8 mouse cellular contexts compared by ENCODE assay signal in the genomic region with DNA sequence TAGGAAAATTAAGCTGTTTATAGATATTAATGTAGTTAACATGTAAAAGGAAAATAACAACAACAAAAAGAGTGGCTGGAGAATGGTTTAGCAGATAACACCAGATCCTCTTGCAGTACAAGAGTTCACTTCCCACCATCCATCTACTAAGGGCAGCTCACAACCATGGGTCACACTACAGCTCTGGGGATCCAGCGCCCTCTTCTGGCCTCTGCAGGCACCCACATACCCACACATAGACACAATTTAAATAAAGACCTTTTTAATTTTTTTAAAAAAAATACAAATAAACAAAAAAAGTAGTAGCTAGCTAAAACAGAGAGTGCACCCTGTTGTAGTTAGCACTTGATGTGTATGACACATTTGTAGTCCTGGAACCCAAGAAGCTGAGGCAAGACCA. TPM values are rescaled to one million over a fixed set of nuclear protein-coding genes. Genes with fewer than 3 reads are reported as not detected.
A peak's percentile ranks its signal among the peaks of the same experiment; 100 is the strongest.
DNase-seq lines count a peak whose midpoint lies in the region; ATAC-seq and TF ChIP-seq lines count a peak whose summit lies in the region.

No protein-coding gene starts in this region.

- 46% methylated on average over 1 of the region's 1 CpGs for WGBS in intestine, postnatal 0 days
- WGBS in intestine, embryonic 15.5 days: 23% methylated on average over 1 of the region's 1 CpGs
- 34% methylated on average over 1 of the region's 1 CpGs for WGBS in bone marrow, adult 2 months
- 14% methylated on average over 1 of the region's 1 CpGs for WGBS in midbrain, embryonic 12.5 days

- DNase-seq in G1E (ENCODE audit: low spot score): no peak
- DNase-seq in kidney, adult 9 months: peak; percentile 50
- peak; percentile 59 for DNase-seq in thymus, postnatal 25 days
- no peak for DNase-seq in cerebellum, adult 11 months

- H3K4me2 ChIP-seq in intestine, postnatal 0 days (replicated peaks; ENCODE audit: low read depth): no peak overlapping the region
- H3K4me2 ChIP-seq in intestine, embryonic 15.5 days (replicated peaks): no peak overlapping the region
- 0 out of 2 replicates have a peak overlapping the region, but pooled peaks have one; percentile 4 for H3K4me2 ChIP-seq in midbrain, embryonic 12.5 days (replicated peaks)

- no peak overlapping the region for H3K9ac ChIP-seq in intestine, postnatal 0 days (ENCODE audit: low read depth, low read length)
- H3K9ac ChIP-seq in intestine, embryonic 15.5 days: no peak overlapping the region
- no peak overlapping the region for H3K9ac ChIP-seq in midbrain, embryonic 12.5 days (replicated peaks)

- no peaks in the 10 kb centered on the region for H3K36me3 ChIP-seq in intestine, postnatal 0 days (ENCODE audit: control insufficient read depth, insufficient read depth)
- no peaks in the 10 kb centered on the region for H3K36me3 ChIP-seq in intestine, embryonic 15.5 days
- H3K36me3 ChIP-seq in G1E (replicated peaks): peaks cover 16% of the 10 kb centered on the region
- no peaks in the 10 kb centered on the region for H3K36me3 ChIP-seq in midbrain, embryonic 12.5 days

- peak; percentile 71 for TF ChIP-seq CTCF in intestine, postnatal 0 days (IDR thresholded peaks at IDR 0.05; ENCODE audit: low read depth)
- peak; percentile 46; the same call in 1 of the 2 replicates for TF ChIP-seq CTCF in G1E (IDR thresholded peaks at IDR 0.05; ENCODE audit: low read depth, low read length)
- TF ChIP-seq CTCF in bone marrow, adult 2 months (IDR thresholded peaks at IDR 0.05; ENCODE audit: control insufficient read depth, insufficient read depth, low read length): peak; percentile 76

- no peaks in the 10 kb centered on the region for H3K27me3 ChIP-seq in intestine, postnatal 0 days (replicated peaks; ENCODE audit: control insufficient read depth, insufficient read depth, low read length)
- H3K27me3 ChIP-seq in intestine, embryonic 15.5 days (replicated peaks): no peaks in the 10 kb centered on the region
- no peaks in the 10 kb centered on the region for H3K27me3 ChIP-seq in G1E (ENCODE audit: insufficient read depth, low read length)
- H3K27me3 ChIP-seq in midbrain, embryonic 12.5 days: no peaks in the 10 kb centered on the region

- no peak overlapping the region for H3K27ac ChIP-seq in intestine, postnatal 0 days (ENCODE audit: low read depth, low read length)
- no peak overlapping the region for H3K27ac ChIP-seq in intestine, embryonic 15.5 days
- H3K27ac ChIP-seq in bone marrow, adult 2 months (ENCODE audit: control insufficient read depth, insufficient read depth, low read depth, low read length, poor library complexity): no peak overlapping the region
- no peak overlapping the region for H3K27ac ChIP-seq in midbrain, embryonic 12.5 days (replicated peaks)

- no peak for TF ChIP-seq POLR2A in bone marrow, adult 2 months (IDR thresholded peaks at IDR 0.05; ENCODE audit: borderline replicate concordance, control insufficient read depth, low read depth, low read length)

- no peaks in the 10 kb centered on the region for H3K9me3 ChIP-seq in intestine, postnatal 0 days (ENCODE audit: control insufficient read depth)
- H3K9me3 ChIP-seq in intestine, embryonic 15.5 days: no peaks in the 10 kb centered on the region
- H3K9me3 ChIP-seq in G1E (replicated peaks): no peaks in the 10 kb centered on the region
- H3K9me3 ChIP-seq in midbrain, embryonic 12.5 days: no peaks in the 10 kb centered on the region

- 0 out of 2 replicates have a peak, but pooled peaks cover 4% of the 10 kb centered on the region for H3K4me1 ChIP-seq in intestine, postnatal 0 days (replicated peaks; ENCODE audit: control insufficient read depth, insufficient read depth, low read length)
- 0 out of 2 replicates have a peak, but pooled peaks cover 3% of the 10 kb centered on the region for H3K4me1 ChIP-seq in intestine, embryonic 15.5 days (replicated peaks)
- peaks cover 27% of the 10 kb centered on the region for H3K4me1 ChIP-seq in G1E (ENCODE audit: insufficient read depth, low read depth, low read length)
- H3K4me1 ChIP-seq in bone marrow, adult 2 months (ENCODE audit: control insufficient read depth, insufficient read depth, low read length): no peaks in the 10 kb centered on the region; the same call in 1 of the 2 replicates
- H3K4me1 ChIP-seq in midbrain, embryonic 12.5 days: peaks cover 12% of the 10 kb centered on the region

- no peak for ATAC-seq in intestine, postnatal 0 days
- no peak for ATAC-seq in intestine, embryonic 15.5 days
- ATAC-seq in G1E (ENCODE audit: extremely low read depth, insufficient number of reproducible peaks, low FRiP score, poor library complexity, severe bottlenecking): no peak
- ATAC-seq in midbrain, embryonic 12.5 days (ENCODE audit: low FRiP score, low read depth): no peak

- no peak overlapping the region for H3K4me3 ChIP-seq in intestine, postnatal 0 days (ENCODE audit: low read depth, low read length)
- no peak overlapping the region for H3K4me3 ChIP-seq in intestine, embryonic 15.5 days (replicated peaks)
- no peak overlapping the region for H3K4me3 ChIP-seq in G1E (ENCODE audit: low read depth, low read length)
- H3K4me3 ChIP-seq in bone marrow, adult 2 months (replicated peaks; ENCODE audit: control insufficient read depth, low read depth, low read length): no peak overlapping the region
- no peak overlapping the region for H3K4me3 ChIP-seq in midbrain, embryonic 12.5 days

RNA-seq across cellular contexts. Expression of a gene that starts 4.0 kb away (rescaled TPM):
- 7.2 and 7.3 TPM in 2 replicates for polyA plus RNA-seq in intestine, postnatal 0 days (2015; fragmentation: Nextera tagmentation; extraction: Ambion mirVana)
- polyA plus RNA-seq in intestine, embryonic 15.5 days (2015; fragmentation: Nextera tagmentation; extraction: Ambion mirVana): 11.5 and 12.7 TPM in 2 replicates
- 207 and 218 TPM in 2 replicates for total RNA-seq in G1E (2014; fragmentation: Nextera tagmentation)
- 66.8 and 89.3 TPM in 2 replicates for total RNA-seq in G1E (2017)
- polyA plus RNA-seq in G1E (2012): 47.5 and 69.3 TPM in 2 replicates
- 16.9 and 27.9 TPM in 2 replicates for polyA plus RNA-seq in bone marrow, adult 2 months (2011; ENCODE audit: insufficient read depth, insufficient read length, low replicate concordance, missing spikeins)
- polyA plus RNA-seq in midbrain, embryonic 12.5 days (2016; fragmentation: Nextera tagmentation; extraction: Ambion mirVana): 24.0 and 28.5 TPM in 2 replicates

RNA-seq across cellular contexts. Expression of a gene that starts 56.9 kb away (rescaled TPM):
- polyA plus RNA-seq in intestine, postnatal 0 days (2015; fragmentation: Nextera tagmentation; extraction: Ambion mirVana): 440 and 476 TPM in 2 replicates
- 108 and 120 TPM in 2 replicates for polyA plus RNA-seq in intestine, embryonic 15.5 days (2015; fragmentation: Nextera tagmentation; extraction: Ambion mirVana)
- total RNA-seq in G1E (2014; fragmentation: Nextera tagmentation): not detected in 2 replicates
- 0.41 and 0.55 TPM in 2 replicates for total RNA-seq in G1E (2017)
- 0.04 and 0.06 TPM in 2 replicates for polyA plus RNA-seq in G1E (2012)
- polyA plus RNA-seq in bone marrow, adult 2 months (2011; ENCODE audit: insufficient read depth, insufficient read length, low replicate concordance, missing spikeins): 41.8 and 98.1 TPM in 2 replicates
- polyA plus RNA-seq in midbrain, embryonic 12.5 days (2016; fragmentation: Nextera tagmentation; extraction: Ambion mirVana): 45.5 and 47.7 TPM in 2 replicates

RNA-seq across cellular contexts. Expression of a gene that starts 57.2 kb away (rescaled TPM):
- polyA plus RNA-seq in intestine, postnatal 0 days (2015; fragmentation: Nextera tagmentation; extraction: Ambion mirVana): 2.5 and 3.0 TPM in 2 replicates
- 0.35 TPM in 1 of 2 replicates, not detected in the other for polyA plus RNA-seq in intestine, embryonic 15.5 days (2015; fragmentation: Nextera tagmentation; extraction: Ambion mirVana)
- total RNA-seq in G1E (2014; fragmentation: Nextera tagmentation) (not detected in 2 replicates), G1E (2017) (not detected in 2 replicates)
- not detected in 2 replicates for polyA plus RNA-seq in G1E (2012)
- polyA plus RNA-seq in bone marrow, adult 2 months (2011; ENCODE audit: insufficient read depth, insufficient read length, low replicate concordance, missing spikeins): not detected in 2 replicates
- 0.21 TPM in 1 of 2 replicates, not detected in the other for polyA plus RNA-seq in midbrain, embryonic 12.5 days (2016; fragmentation: Nextera tagmentation; extraction: Ambion mirVana)

Comparison
In these comparisons a context has a peak if more than half of its experiments do, and no peak if none do; other contexts are left out.
1. DNase-seq: peak in kidney, adult 9 months (single experiment) and thymus, postnatal 25 days (single experiment); none in G1E (single experiment) and cerebellum, adult 11 months (single experiment).
2. RNA of a gene that starts 56.9 kb away (polyA plus RNA-seq): 440 to 476 TPM in intestine, postnatal 0 days, 108 to 120 TPM in intestine, embryonic 15.5 days, 41.8 to 98.1 TPM in bone marrow, adult 2 months and 45.5 to 47.7 TPM in midbrain, embryonic 12.5 days; 0.04 to 0.06 TPM in G1E; every median in the first group is over 10 times any median in the second.
3. Peak in every context shown above with its lines, with median percentiles within 50 percentile points of each other: CTCF ChIP-seq.